Mouse (Mus musculus): ENCODE measurements at regions not wholly inside any gene's neighbourhood (a gene's known extent, or its start where the extent isn't known, plus 50 kb on each side); places are given as distances from the start of the nearest gene placed in this dataset.

- DNase-seq = peak in 1 of 2 experiments; percentile 11
Observed at GRCm38 (mm10) chr5:55885658-55886312, 1832.0 kb upstream of the Pcdh7 start.

GRCm38 (mm10) chr5:55891729-55892308 lies 1825.9 kb upstream of the Pcdh7 start:
- no peak for DNase-seq

- no peak for DNase-seq
Observed at GRCm38 (mm10) chr5:55941494-55941893, 1776.3 kb upstream of the Pcdh7 start.

GRCm38 (mm10) chr5:55976505-55976904 lies 1741.3 kb upstream of the Pcdh7 start:
- DNase-seq = no peak

GRCm38 (mm10) chr5:56007861-56008260 lies 1709.9 kb upstream of the Pcdh7 start:
- DNase-seq = no peak

- no peak for DNase-seq
Observed at GRCm38 (mm10) chr5:56020463-56020862, 1697.3 kb upstream of the Pcdh7 start.
